Mouse (Mus musculus) limb, embryonic 14.5 days (tissue): ENCODE data around the gene Ifi211. TPM values are rescaled to one million over a fixed set of nuclear protein-coding genes. Genes with fewer than 3 reads are reported as not detected.
"Not testable (repeated sequence)": the region's sequence is repeated elsewhere in the genome, so short reads cannot be mapped to it uniquely, and the experiment has no call there.

ENCODE experiments used
- ATAC-seq: fragments of 200-750 bp; cut with Nextera tagmentation; 2 replicates; pipeline ENCODE4 v1.8.0; 2017; ENCODE audit warnings: low read depth, moderate number of reproducible peaks, moderate TSS enrichment; ENCODE audit not compliant: low FRiP score
- DNase-seq: peaks from one replicate; pipeline ENCODE4 v3.0.0-alpha.2; 2015; ENCODE audit warnings: low spot score
- H3K27ac ChIP-seq: fragments of 300-500 bp; sonication (generic); replicated peaks from 2 replicates; pipeline ENCODE4 v1.5.1; 2014; ENCODE audit warnings: low read depth, mild to moderate bottlenecking, low read length, moderate library complexity, mixed read lengths
- H3K27me3 ChIP-seq: fragments of 300-500 bp; sonication (generic); 2 replicates; pipeline ENCODE4 v1.6.1; 2014; ENCODE audit warnings: low read length, mixed read lengths; ENCODE audit not compliant: control insufficient read depth, insufficient read depth
- H3K36me3 ChIP-seq: fragments of 300-500 bp; sonication (generic); 2 replicates; pipeline ENCODE4 v1.6.1; 2014; ENCODE audit warnings: mild to moderate bottlenecking, low read length, moderate library complexity, mixed read lengths; ENCODE audit not compliant: control insufficient read depth, insufficient read depth
- H3K4me1 ChIP-seq: fragments of 300-500 bp; sonication (generic); 2 replicates; pipeline ENCODE4 v1.6.1; 2014; ENCODE audit warnings: antibody characterized with exemption, low read length, mixed read lengths; ENCODE audit not compliant: control insufficient read depth, insufficient read depth
- H3K4me2 ChIP-seq: fragments of 300-500 bp; sonication (generic); replicated peaks from 2 replicates; pipeline ENCODE4 v1.6.1; 2014; ENCODE audit warnings: low read depth, mild to moderate bottlenecking, low read length, moderate library complexity; ENCODE audit not compliant: severe bottlenecking
- H3K4me3 ChIP-seq: fragments of 300-500 bp; sonication (generic); replicated peaks from 2 replicates; pipeline ENCODE4 v1.5.1; 2014; ENCODE audit warnings: low read length
- H3K9ac ChIP-seq: fragments of 300-500 bp; sonication (generic); 2 replicates; pipeline ENCODE4 v1.6.1; 2014; ENCODE audit warnings: mild to moderate bottlenecking, low read depth, low read length, moderate library complexity; ENCODE audit not compliant: severe bottlenecking
- H3K9me3 ChIP-seq: fragments of 300-500 bp; sonication (generic); 2 replicates; pipeline ENCODE4 v1.6.1; 2016; ENCODE audit warnings: low read length; ENCODE audit not compliant: control insufficient read depth
- POLR2A ChIP-seq: fragments of 200-500 bp; IDR thresholded peaks from 2 replicates; pipeline ENCODE4 v1.8.0; 2012; ENCODE audit warnings: inconsistent platforms, mild to moderate bottlenecking, moderate library complexity, borderline replicate concordance; ENCODE audit not compliant: insufficient read depth, insufficient read length; ENCODE audit errors: extremely low read depth
- WGBS: fragments of 180-500 bp; shearing (Covaris S2); extraction: QIAGEN DNeasy Blood & Tissue Kit; methylation state at CpG from one replicate; pipeline ENCODE4 v1.1.7; 2014; 5-methylcytosine and 5-hydroxymethylcytosine counted together
- polyA plus RNA-seq, 2 experiments: library from polyadenylated mRNA; depleted of rRNA in 1 of 2; stranded (reverse) in 1 of 2; unstranded in 1 of 2; fragments of >200 nt; fragmentation: Nextera tagmentation in 1 of 2; extraction: Ambion mirVana in 1 of 2; gene quantifications; 2 replicates each; pipeline versions ENCODE4 v1.2.1 to v1.2.3; 2012 to 2014

Ifi211 gene
- polyA plus RNA-seq, 2 experiments, result 0.38 to 0.77 TPM

DNA sequence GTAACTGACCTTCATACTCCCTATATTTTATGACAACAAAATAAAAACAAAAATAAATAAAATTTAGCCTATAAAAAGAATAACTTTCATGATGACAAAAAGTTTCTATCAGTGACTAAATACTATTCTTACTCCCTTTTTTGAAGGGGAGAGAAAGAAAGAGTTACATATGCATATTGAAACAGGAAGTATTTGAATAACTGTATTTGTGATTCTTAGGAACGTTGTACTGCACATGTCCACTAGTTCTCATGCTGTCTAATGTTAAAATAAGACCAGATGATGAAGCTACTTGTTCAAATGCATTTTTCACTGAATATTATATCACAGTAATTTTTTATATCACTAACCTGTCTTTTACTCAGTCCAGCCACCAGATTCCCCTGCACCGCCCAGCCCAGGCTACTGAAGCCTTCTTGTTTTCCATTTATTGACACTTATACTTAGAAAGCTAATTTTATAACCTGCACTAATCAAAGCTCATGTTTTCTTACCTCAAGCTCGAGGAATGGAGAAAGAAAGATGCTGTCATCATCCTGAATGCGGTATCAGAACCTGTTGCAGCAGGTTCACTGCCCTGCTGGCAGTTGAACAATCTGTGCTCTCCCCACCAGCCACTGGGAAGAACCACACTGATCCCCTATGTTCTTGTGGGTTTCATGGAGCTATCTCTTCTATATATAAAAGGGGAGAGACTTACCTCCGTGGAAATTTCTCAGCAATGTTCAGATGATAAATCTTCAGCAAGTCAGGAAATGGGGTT is 33.4 kb downstream of the Ifi211 start:
- not testable (repeated sequence) for DNase-seq, ATAC-seq, H3K27ac ChIP-seq, H3K4me3 ChIP-seq, H3K4me2 ChIP-seq, H3K9me3 ChIP-seq, H3K9ac ChIP-seq, H3K36me3 ChIP-seq, H3K4me1 ChIP-seq, H3K27me3 ChIP-seq
- WGBS, result 74% methylated on average over 5 of the region's 5 CpGs

DNA sequence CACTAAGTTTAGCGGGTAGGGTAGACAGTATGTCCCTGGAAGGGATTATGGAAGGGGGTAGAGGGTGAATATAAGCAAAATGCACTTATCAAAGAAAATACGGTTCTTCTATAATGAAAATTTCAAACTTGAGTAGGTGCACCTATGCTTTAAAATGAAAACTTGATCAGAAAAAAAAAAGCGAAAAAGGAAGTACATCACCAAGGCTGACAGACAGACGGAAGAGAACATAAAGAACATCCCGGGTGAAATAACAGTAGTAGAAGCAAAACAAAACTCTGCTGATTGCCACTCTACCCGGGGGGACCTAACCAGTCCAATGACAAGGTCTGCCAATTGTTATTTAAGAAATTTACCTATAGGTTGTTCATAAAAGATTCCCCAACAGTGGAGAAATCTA is 34.6 kb downstream of the Ifi211 start:
- H3K27me3 ChIP-seq, DNase-seq, H3K4me1 ChIP-seq, H3K4me3 ChIP-seq, H3K9ac ChIP-seq, H3K9me3 ChIP-seq, H3K27ac ChIP-seq, ATAC-seq, H3K36me3 ChIP-seq, H3K4me2 ChIP-seq: not testable (repeated sequence)
- WGBS, result 92% methylated on average over 6 of the region's 6 CpGs

DNA sequence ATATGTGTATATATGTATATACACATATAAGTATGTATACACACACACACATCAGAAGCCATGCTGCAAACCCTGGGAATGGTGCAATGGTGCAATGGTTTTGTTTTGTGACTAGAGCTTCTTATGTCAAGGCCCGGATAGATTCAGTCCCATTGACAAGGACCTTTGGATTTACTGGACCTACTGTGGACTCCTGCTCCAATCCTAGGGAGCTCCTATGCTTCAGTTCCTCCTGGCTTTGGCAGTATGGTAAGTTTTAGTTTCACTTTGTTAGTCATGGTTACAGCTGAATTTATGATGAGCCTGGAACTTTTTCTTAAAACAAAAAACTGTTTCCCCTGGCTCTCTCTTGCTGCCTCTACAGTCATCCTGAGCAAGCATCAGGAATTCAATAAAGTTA is 35.7 kb downstream of the Ifi211 start:
- DNase-seq, H3K27me3 ChIP-seq, H3K9ac ChIP-seq, ATAC-seq, H3K27ac ChIP-seq, H3K4me2 ChIP-seq, H3K4me3 ChIP-seq, H3K9me3 ChIP-seq, H3K36me3 ChIP-seq, H3K4me1 ChIP-seq: not testable (repeated sequence)
- WGBS, result 88% methylated on average over 1 of the region's 1 CpGs

DNA sequence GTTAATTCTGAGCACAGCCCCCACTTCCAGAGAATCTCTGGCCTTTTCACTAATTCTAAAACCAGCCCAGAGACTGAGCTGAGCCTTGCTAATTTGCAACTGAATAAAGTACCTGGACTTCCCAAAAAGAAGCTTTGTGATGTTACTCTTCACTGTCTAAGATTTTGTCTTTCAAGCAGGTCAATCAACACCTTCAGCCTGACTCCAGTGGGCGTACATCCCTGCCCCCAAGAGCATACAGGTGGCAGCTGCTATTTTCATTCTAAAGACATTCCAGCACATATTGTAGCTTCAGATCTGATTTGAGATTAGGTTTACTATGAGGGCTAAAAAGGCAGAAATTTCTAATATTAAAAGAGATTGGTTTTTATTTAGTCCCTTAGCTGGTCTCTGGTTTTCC is 44.3 kb downstream of the Ifi211 start:
- not testable (repeated sequence) for ATAC-seq, H3K27ac ChIP-seq, H3K9me3 ChIP-seq, H3K4me2 ChIP-seq, H3K27me3 ChIP-seq, DNase-seq, H3K4me3 ChIP-seq, H3K36me3 ChIP-seq, H3K4me1 ChIP-seq, H3K9ac ChIP-seq
- 85% methylated on average over 1 of the region's 1 CpGs for WGBS

DNA sequence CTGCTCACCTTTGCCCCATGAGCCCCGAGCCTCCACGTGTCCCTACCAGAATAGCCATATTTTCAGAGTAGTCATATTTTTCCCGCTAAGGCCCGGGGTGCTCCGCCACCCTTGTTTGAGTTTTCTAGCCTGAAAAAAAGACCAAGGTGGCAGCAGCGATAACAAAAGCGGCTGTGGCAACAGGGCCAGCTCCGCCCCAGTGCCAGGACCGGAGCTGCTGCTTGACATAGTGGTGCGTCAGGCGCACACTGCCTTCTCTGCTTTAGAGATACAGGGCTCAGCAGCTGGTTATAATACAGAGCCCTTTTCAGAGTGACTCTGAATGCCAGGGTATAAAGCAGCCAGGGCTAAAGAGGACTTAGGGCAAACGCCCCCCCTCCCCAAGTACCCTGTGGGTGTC is 46.3 kb downstream of the Ifi211 start:
- Histone ChIP-seq H3K9ac (no peak overlapping the region), H3K9me3 (no peaks in the 10 kb centered on the region), H3K27ac (no peak overlapping the region), H3K4me2 (no peak overlapping the region), H3K4me3 (no peak overlapping the region), H3K36me3 (no peaks in the 10 kb centered on the region), H3K27me3 (no peaks in the 10 kb centered on the region), H3K4me1 (no peaks in the 10 kb centered on the region)
- DNase-seq (no peak), ATAC-seq (no peak)
- WGBS, result 80% methylated on average over 12 of the region's 12 CpGs
- no peak for TF ChIP-seq POLR2A

- H3K4me1 ChIP-seq, H3K4me2 ChIP-seq, H3K4me3 ChIP-seq, H3K27ac ChIP-seq, DNase-seq, H3K9ac ChIP-seq, H3K27me3 ChIP-seq, H3K9me3 ChIP-seq, ATAC-seq, H3K36me3 ChIP-seq: not testable (repeated sequence)
Observed at GRCm38 (mm10) chr1:173853711-173854110, 59.1 kb downstream of the Ifi211 start.

DNA sequence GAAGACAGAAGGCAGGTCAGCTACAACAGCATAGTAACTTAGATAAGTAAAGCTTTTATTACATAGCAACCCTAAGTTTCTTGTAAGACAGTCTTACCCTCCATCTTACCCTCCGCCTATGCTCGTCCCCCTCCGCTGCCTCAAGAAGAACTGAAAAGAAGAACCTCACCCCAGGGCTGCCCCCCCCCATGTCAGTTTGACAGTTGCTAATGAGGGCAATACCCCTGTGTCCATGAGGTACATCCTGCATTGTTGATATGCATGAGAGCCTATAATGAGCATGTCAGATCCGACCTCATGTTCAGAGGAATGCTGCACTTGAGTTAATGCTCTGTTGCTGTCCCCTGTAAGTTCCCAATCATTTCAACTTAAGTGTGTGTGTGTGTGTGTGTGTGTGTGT is 60.0 kb downstream of the Ifi211 start:
- H3K4me1 ChIP-seq, H3K9me3 ChIP-seq: not testable (repeated sequence)
- WGBS, result 60% methylated on average over 4 of the region's 4 CpGs

More for the DNA sequence above, 60.0 kb downstream of the Ifi211 start:
- not testable (repeated sequence) for H3K4me2 ChIP-seq, DNase-seq, H3K27me3 ChIP-seq, H3K36me3 ChIP-seq, H3K27ac ChIP-seq, ATAC-seq, H3K4me3 ChIP-seq, H3K9ac ChIP-seq
